In genomic region chr4:125356441-125356840, GRCm38 (mm10) we compare ENCODE assay signal across 10 mouse cellular contexts.
DNase-seq lines count a peak whose midpoint lies in the region; ATAC-seq and TF ChIP-seq lines count a peak whose summit lies in the region.
"Had no signal": no experiment of that assay in that cellular context is flagged by ENCODE, and none has a peak within 500 bp of the region (broad histone marks: within the 10 kb centered on the region; RNA-seq: fewer than 3 reads in every experiment).

No protein-coding gene starts in this region.

- no peaks in the 10 kb centered on the region for H3K9me3 ChIP-seq in kidney, postnatal 0 days (replicated peaks; ENCODE audit: low read length)

- TF ChIP-seq POLR2A in brain, embryonic 14.5 days (IDR thresholded peaks at IDR 0.05; ENCODE audit: borderline replicate concordance, extremely low read depth, insufficient read depth, insufficient read length, poor library complexity, severe bottlenecking): no peak

- peak; percentile 28 for DNase-seq in kidney, postnatal 0 days (ENCODE audit: low spot score)
- no peak for DNase-seq in kidney, postnatal 14 days
- peak; percentile 85 for DNase-seq in brain, embryonic 14.5 days (ENCODE audit: low read depth)
- DNase-seq in cerebellum, adult 9-10 months: peak; percentile 3
- DNase-seq in layer of hippocampus, adult 9-10 months (ENCODE audit: low spot score): peak; percentile 61
- no peak for DNase-seq in adrenal gland, adult 8-10 months
- no peak for DNase-seq in kidney, postnatal 10 days
- DNase-seq: kidney, postnatal 25 days; lung, postnatal 4 days had no signal

- WGBS in kidney, postnatal 0 days: 16% methylated on average over 8 of the region's 8 CpGs

- no peaks in the 10 kb centered on the region for H3K27me3 ChIP-seq in kidney, postnatal 0 days (ENCODE audit: insufficient read depth, low read length)

- H3K27ac ChIP-seq in kidney, postnatal 0 days: no peak overlapping the region
- H3K27ac ChIP-seq: stomach, postnatal 0 days had no signal

- no peak overlapping the region for H3K4me2 ChIP-seq in kidney, postnatal 0 days (ENCODE audit: low read length)

- H3K9ac ChIP-seq in kidney, postnatal 0 days (ENCODE audit: low read depth, low read length): no peak overlapping the region

- no peaks in the 10 kb centered on the region for H3K4me1 ChIP-seq in kidney, postnatal 0 days (replicated peaks; ENCODE audit: insufficient read depth, low read length)

- no peak for TF ChIP-seq CTCF in kidney, postnatal 0 days (IDR thresholded peaks at IDR 0.05; ENCODE audit: low read depth)
- TF ChIP-seq CTCF in brain, embryonic 14.5 days (IDR thresholded peaks at IDR 0.05; ENCODE audit: borderline replicate concordance, extremely low read depth, insufficient read depth, insufficient read length): no peak

- no peaks in the 10 kb centered on the region for H3K36me3 ChIP-seq in kidney, postnatal 0 days (ENCODE audit: insufficient read depth, low read length)

- H3K4me3 ChIP-seq in kidney, postnatal 0 days (replicated peaks; ENCODE audit: low read depth, low read length): no peak overlapping the region

- no peak for ATAC-seq in kidney, postnatal 0 days (replicated peaks; ENCODE audit: low FRiP score, low read depth)

Comparison
In these comparisons a context has a peak if more than half of its experiments do, and no peak if none do; other contexts are left out.
1. DNase-seq: peak in kidney, postnatal 0 days (single experiment), brain, embryonic 14.5 days (single experiment), cerebellum, adult 9-10 months (single experiment) and layer of hippocampus, adult 9-10 months (single experiment); none in kidney, postnatal 14 days (single experiment), adrenal gland, adult 8-10 months (single experiment) and kidney, postnatal 10 days (single experiment).